Mouse (Mus musculus): ENCODE results near the gene Lpxn. TPM values are rescaled to one million over a fixed set of nuclear protein-coding genes. Genes with fewer than 3 reads are reported as not detected.

The Lpxn gene
- total RNA-seq, 2 experiments from 2014 or later = 1.0 to 1.9 TPM

- DNase-seq (ENCODE audit: low spot score in 2 of 2) = peak; percentile 25 to 74
Measured at GRCm38 (mm10) chr19:12802830-12803229, 6.8 kb downstream of the Lpxn start.

GRCm38 (mm10) chr19:12804237-12804636 lies 8.2 kb downstream of the Lpxn start:
- no peak for DNase-seq (ENCODE audit: low spot score in 2 of 2)

- no peak for DNase-seq (ENCODE audit: low spot score in 2 of 2)
Measured at GRCm38 (mm10) chr19:12805730-12806129, 9.7 kb downstream of the Lpxn start.

- DNase-seq (ENCODE audit: low spot score in 2 of 2) = no peak
Measured at GRCm38 (mm10) chr19:12806214-12806613, 10.2 kb downstream of the Lpxn start.

GRCm38 (mm10) chr19:12812644-12813364 lies 16.8 kb downstream of the Lpxn start:
- DNase-seq (ENCODE audit: low spot score in 2 of 2) = no peak

- DNase-seq (ENCODE audit: low spot score in 2 of 2) = no peak
Measured at GRCm38 (mm10) chr19:12813883-12814282, 17.9 kb downstream of the Lpxn start.

- DNase-seq (ENCODE audit: low spot score in 2 of 2) = no peak
Measured at GRCm38 (mm10) chr19:12818507-12818906, 22.5 kb downstream of the Lpxn start.

- DNase-seq (ENCODE audit: low spot score in 2 of 2) = peak in 1 of 2 experiments; percentile 30
Measured at GRCm38 (mm10) chr19:12820383-12820782, 24.4 kb downstream of the Lpxn start.

GRCm38 (mm10) chr19:12824549-12824948 lies 28.6 kb downstream of the Lpxn start:
- DNase-seq (ENCODE audit: low spot score in 2 of 2) = no peak

GRCm38 (mm10) chr19:12830823-12831430 lies 34.9 kb downstream of the Lpxn start:
- DNase-seq (ENCODE audit: low spot score in 2 of 2) = no peak

- DNase-seq (ENCODE audit: low spot score in 2 of 2) = no peak
Measured at GRCm38 (mm10) chr19:12831559-12831958, 35.6 kb downstream of the Lpxn start.

GRCm38 (mm10) chr19:12833625-12834024 lies 37.6 kb downstream of the Lpxn start:
- DNase-seq (ENCODE audit: low spot score in 2 of 2) = peak; percentile 4 to 58

GRCm38 (mm10) chr19:12838507-12838906 lies 42.5 kb downstream of the Lpxn start:
- no peak for DNase-seq (ENCODE audit: low spot score in 2 of 2)

- no peak for DNase-seq (ENCODE audit: low spot score in 2 of 2)
Measured at GRCm38 (mm10) chr19:12846382-12846781, 50.4 kb downstream of the Lpxn start, which contains the start of gene Gm5244. TSS of gene Gm5244 (plus strand) at chr19:12846682.

GRCm38 (mm10) chr19:12856983-12857382 lies 61.0 kb downstream of the Lpxn start, which contains the start of gene Olfr1444:
TSS of gene Olfr1444 (plus strand) at chr19:12857283.
- no peak for DNase-seq (ENCODE audit: low spot score in 2 of 2)

Other genes starting within 250 kb of the Lpxn start
- not detected for gene Gm4952, start 196.2 kb upstream of the Lpxn start, total RNA-seq (2021)
- gene Glyat, start 162.9 kb upstream of the Lpxn start, total RNA-seq (2021) = under 1 TPM; 0.20 to 0.36 TPM
- gene Olfr1442, start 125.8 kb upstream of the Lpxn start, total RNA-seq (2021) = not detected
- gene Olfr1443, start 118.1 kb upstream of the Lpxn start, total RNA-seq (2021) = not detected
- gene Keg1, start 100.4 kb upstream of the Lpxn start, total RNA-seq (2021) = not detected
- gene Cntf, start 30.6 kb upstream of the Lpxn start, total RNA-seq (2021) = 1 to 10 TPM; 2.7 to 3.1 TPM
- 10 to 100 TPM; 84.6 to 90.8 TPM for gene Zfp91, start 67 bp upstream of the Lpxn start, total RNA-seq (2021)
- gene Gm5244, start 50.5 kb downstream of the Lpxn start, total RNA-seq (2021) = not detected
- not detected for gene Olfr1444, start 61.1 kb downstream of the Lpxn start, total RNA-seq (2021)
- gene Olfr1445, start 87.7 kb downstream of the Lpxn start, total RNA-seq (2021) = not detected
- not detected for gene Olfr1446, start 97.3 kb downstream of the Lpxn start, total RNA-seq (2021)
- not detected for gene Olfr1447, start 107.5 kb downstream of the Lpxn start, total RNA-seq (2021)
- gene Olfr1448, start 128.2 kb downstream of the Lpxn start, total RNA-seq (2021) = not detected
- gene Olfr1449, start 134.6 kb downstream of the Lpxn start, total RNA-seq (2021) = not detected
- not detected for gene Olfr1450, start 154.1 kb downstream of the Lpxn start, total RNA-seq (2021)
- not detected for gene Olfr1451, start 198.8 kb downstream of the Lpxn start, total RNA-seq (2021)
- not detected for gene Olfr1453, start 232.1 kb downstream of the Lpxn start, total RNA-seq (2021)

All from layer of hippocampus, adult 18-20 months (tissue).